Mouse (Mus musculus): ENCODE measurements around the gene Dazap1. TPM values are rescaled to one million over a fixed set of nuclear protein-coding genes. Genes with fewer than 3 reads are reported as not detected.

Dazap1 gene
- total and polyA plus RNA-seq, 2 experiments, result 38.0 to 43.5 TPM

DNA sequence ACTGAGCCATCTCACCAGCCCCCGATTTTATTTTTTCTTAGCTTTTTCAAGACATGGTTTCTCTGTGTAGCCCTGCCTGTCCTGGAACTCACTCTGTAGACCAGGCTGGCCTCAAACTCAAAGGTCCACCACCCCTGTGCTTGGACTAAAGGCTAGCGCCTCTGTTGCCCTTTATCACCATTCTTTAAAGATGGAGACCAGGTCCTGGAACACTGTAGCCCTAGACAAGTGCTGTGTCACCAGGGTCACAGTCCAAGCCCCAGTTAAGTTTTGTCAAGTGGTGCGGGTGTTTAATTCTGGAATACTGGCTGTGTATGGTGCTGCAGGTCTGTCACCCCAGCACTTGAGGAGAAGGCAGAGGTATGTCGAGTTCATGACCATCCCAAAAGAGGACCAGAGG is 24.3 kb upstream of the Dazap1 start:
- Histone ChIP-seq H3K27ac (replicated peaks; ENCODE audit: insufficient read depth, low read depth, low read length) (no peak overlapping the region), H3K4me3 (ENCODE audit: insufficient read depth, low read depth, low read length) (no peak overlapping the region), H3K79me2 (ENCODE audit: control insufficient read depth, insufficient read depth, low read length) (no peaks in the 10 kb centered on the region), H3K9ac (ENCODE audit: low read depth, low read length) (no peak overlapping the region), H3K36me3 (ENCODE audit: control insufficient read depth, insufficient read depth, low read length) (peaks cover 8% of the 10 kb centered on the region), H3K27me3 (ENCODE audit: control insufficient read depth, insufficient read depth, low read length) (no peaks in the 10 kb centered on the region), H3K4me1 (ENCODE audit: control insufficient read depth, insufficient read depth, low read length) (0 out of 2 replicates have a peak, but pooled peaks cover 1% of the 10 kb centered on the region)
- WGBS, result 93% methylated on average over 4 of the region's 4 CpGs
- TF ChIP-seq POLR2A (IDR thresholded peaks at IDR 0.05; ENCODE audit: extremely low read depth, insufficient read depth, low read length), result no peak
- no peak for TF ChIP-seq CTCF (IDR thresholded peaks at IDR 0.05; ENCODE audit: low read depth, low read length)
- DNase-seq (ENCODE audit: extremely low read depth, low read depth, low spot score), result no peak

DNA sequence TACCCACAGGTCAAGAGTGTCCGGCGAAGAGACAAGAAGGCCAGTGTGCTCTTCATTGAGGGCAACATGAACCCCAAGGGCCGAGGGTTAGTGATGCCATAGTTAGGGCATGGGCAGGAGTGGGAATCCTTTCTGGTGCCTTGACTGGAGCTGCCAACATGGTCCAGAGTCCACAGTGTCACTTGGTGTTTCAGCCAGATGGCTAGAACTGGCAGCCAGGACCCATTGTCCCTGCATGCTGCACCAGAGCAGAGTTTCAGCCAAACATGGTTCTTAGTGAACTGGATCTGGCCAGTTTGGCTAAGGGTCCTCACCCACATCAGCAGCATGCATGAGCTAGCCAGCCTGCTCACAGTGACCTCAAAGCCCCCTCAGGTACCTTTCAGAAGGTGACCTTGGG is 23.0 kb upstream of the Dazap1 start:
- H3K4me3 ChIP-seq (ENCODE audit: insufficient read depth, low read depth, low read length), result no peak overlapping the region
- 69% methylated on average over 3 of the region's 3 CpGs for WGBS
- 0 out of 2 replicates have a peak, but pooled peaks cover 1% of the 10 kb centered on the region for H3K4me1 ChIP-seq (ENCODE audit: control insufficient read depth, insufficient read depth, low read length)
- peak; percentile 77 for DNase-seq (ENCODE audit: extremely low read depth, low read depth, low spot score)
- no peaks in the 10 kb centered on the region for H3K79me2 ChIP-seq (ENCODE audit: control insufficient read depth, insufficient read depth, low read length)
- no peak overlapping the region for H3K27ac ChIP-seq (replicated peaks; ENCODE audit: insufficient read depth, low read depth, low read length)
- no peaks in the 10 kb centered on the region for H3K27me3 ChIP-seq (ENCODE audit: control insufficient read depth, insufficient read depth, low read length)
- TF ChIP-seq CTCF (IDR thresholded peaks at IDR 0.05; ENCODE audit: low read depth, low read length) (no peak), POLR2A (IDR thresholded peaks at IDR 0.05; ENCODE audit: extremely low read depth, insufficient read depth, low read length) (no peak)
- peaks cover 8% of the 10 kb centered on the region for H3K36me3 ChIP-seq (ENCODE audit: control insufficient read depth, insufficient read depth, low read length)
- H3K9ac ChIP-seq (ENCODE audit: low read depth, low read length), result no peak overlapping the region

DNA sequence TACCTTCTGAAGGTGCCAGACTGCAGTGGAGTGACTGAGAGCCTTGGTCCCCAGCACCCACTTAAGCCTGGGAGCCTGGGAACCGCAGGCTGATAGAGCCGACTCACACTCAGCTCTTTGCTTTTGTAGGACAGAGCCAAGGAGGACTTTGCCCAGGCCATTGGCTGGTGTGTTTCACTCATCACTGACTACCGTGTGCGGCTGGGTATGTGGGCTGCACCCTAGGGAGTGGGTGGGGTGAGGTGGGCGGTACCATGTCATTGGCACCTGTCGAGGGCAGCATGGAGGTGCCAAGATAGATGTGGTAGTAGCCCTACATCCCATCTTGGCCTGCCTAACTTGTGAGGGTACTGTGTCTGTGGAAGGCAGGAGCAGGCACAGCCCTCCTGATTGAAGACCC is 21.5 kb upstream of the Dazap1 start:
- 42% methylated on average over 6 of the region's 6 CpGs for WGBS
- Histone ChIP-seq H3K4me1 (ENCODE audit: control insufficient read depth, insufficient read depth, low read length) (0 out of 2 replicates have a peak, but pooled peaks cover 1% of the 10 kb centered on the region), H3K79me2 (ENCODE audit: control insufficient read depth, insufficient read depth, low read length) (no peaks in the 10 kb centered on the region), H3K4me3 (ENCODE audit: insufficient read depth, low read depth, low read length) (no peak overlapping the region), H3K9ac (ENCODE audit: low read depth, low read length) (no peak overlapping the region), H3K36me3 (ENCODE audit: control insufficient read depth, insufficient read depth, low read length) (peaks cover 2% of the 10 kb centered on the region; the same call in 1 of the 2 replicates), H3K27ac (replicated peaks; ENCODE audit: insufficient read depth, low read depth, low read length) (no peak overlapping the region), H3K27me3 (ENCODE audit: control insufficient read depth, insufficient read depth, low read length) (no peaks in the 10 kb centered on the region)
- peak; percentile 39 for DNase-seq (ENCODE audit: extremely low read depth, low read depth, low spot score)
- TF ChIP-seq CTCF (IDR thresholded peaks at IDR 0.05; ENCODE audit: low read depth, low read length) (no peak), POLR2A (IDR thresholded peaks at IDR 0.05; ENCODE audit: extremely low read depth, insufficient read depth, low read length) (no peak)

DNA sequence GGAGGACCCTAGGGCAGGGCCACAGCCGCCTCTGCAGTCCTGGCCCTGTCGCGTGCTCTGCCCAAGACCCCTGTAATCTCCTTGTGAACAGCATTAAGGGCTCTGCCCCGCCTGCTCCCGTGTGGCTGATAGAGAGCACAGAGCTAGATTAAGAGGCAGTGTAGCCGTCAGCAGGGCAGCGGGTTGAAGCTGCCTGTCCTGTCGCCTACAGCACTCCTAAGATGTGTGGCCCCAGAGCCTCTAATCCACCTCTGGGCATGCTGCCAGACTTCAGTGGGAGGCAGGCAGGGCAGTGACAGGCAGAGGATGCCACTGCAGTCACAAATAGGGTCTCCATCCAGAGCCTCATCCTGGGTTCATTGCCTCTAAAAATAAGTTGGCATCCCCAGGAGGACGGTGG is 19.2 kb upstream of the Dazap1 start:
- H3K79me2 ChIP-seq (ENCODE audit: control insufficient read depth, insufficient read depth, low read length), result no peaks in the 10 kb centered on the region
- TF ChIP-seq POLR2A (IDR thresholded peaks at IDR 0.05; ENCODE audit: extremely low read depth, insufficient read depth, low read length), result no peak
- TF ChIP-seq CTCF (IDR thresholded peaks at IDR 0.05; ENCODE audit: low read depth, low read length), result no peak
- no peak for DNase-seq (ENCODE audit: extremely low read depth, low read depth, low spot score)
- no peak overlapping the region for H3K9ac ChIP-seq (ENCODE audit: low read depth, low read length)
- H3K36me3 ChIP-seq (ENCODE audit: control insufficient read depth, insufficient read depth, low read length), result no peaks in the 10 kb centered on the region
- H3K27me3 ChIP-seq (ENCODE audit: control insufficient read depth, insufficient read depth, low read length), result no peaks in the 10 kb centered on the region
- H3K4me3 ChIP-seq (ENCODE audit: insufficient read depth, low read depth, low read length), result no peak overlapping the region
- no peak overlapping the region for H3K27ac ChIP-seq (replicated peaks; ENCODE audit: insufficient read depth, low read depth, low read length)
- 79% methylated on average over 9 of the region's 9 CpGs for WGBS
- 0 out of 2 replicates have a peak, but pooled peaks cover 1% of the 10 kb centered on the region for H3K4me1 ChIP-seq (ENCODE audit: control insufficient read depth, insufficient read depth, low read length)

DNA sequence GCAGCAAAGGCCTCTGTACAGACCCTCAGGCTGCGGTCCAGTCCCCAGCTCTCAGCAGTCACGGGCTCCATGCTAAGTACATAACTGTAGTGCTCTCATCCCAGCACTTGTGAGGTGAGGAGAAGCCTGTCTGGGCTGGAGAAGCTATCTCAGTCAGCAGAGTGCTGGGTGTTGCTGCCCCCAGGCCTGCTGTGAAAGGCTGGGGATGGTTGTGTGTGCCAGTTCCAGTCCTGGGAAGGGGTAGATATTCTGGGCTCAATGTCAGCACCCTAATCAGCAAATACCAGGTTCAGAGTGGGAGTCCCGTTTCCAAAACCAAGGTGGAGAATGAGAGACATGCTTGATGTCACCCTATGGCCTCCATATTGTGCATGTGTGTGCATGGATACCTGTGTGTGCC is 18.7 kb upstream of the Dazap1 start:
- no peak for DNase-seq (ENCODE audit: extremely low read depth, low read depth, low spot score)
- WGBS, result 95% methylated on average over 3 of the region's 3 CpGs
- Histone ChIP-seq H3K9ac (ENCODE audit: low read depth, low read length) (no peak overlapping the region), H3K36me3 (ENCODE audit: control insufficient read depth, insufficient read depth, low read length) (no peaks in the 10 kb centered on the region), H3K27me3 (ENCODE audit: control insufficient read depth, insufficient read depth, low read length) (no peaks in the 10 kb centered on the region), H3K4me1 (ENCODE audit: control insufficient read depth, insufficient read depth, low read length) (0 out of 2 replicates have a peak, but pooled peaks cover 1% of the 10 kb centered on the region), H3K4me3 (ENCODE audit: insufficient read depth, low read depth, low read length) (no peak overlapping the region), H3K79me2 (ENCODE audit: control insufficient read depth, insufficient read depth, low read length) (no peaks in the 10 kb centered on the region), H3K27ac (replicated peaks; ENCODE audit: insufficient read depth, low read depth, low read length) (no peak overlapping the region)
- TF ChIP-seq POLR2A (IDR thresholded peaks at IDR 0.05; ENCODE audit: extremely low read depth, insufficient read depth, low read length), result no peak

DNA sequence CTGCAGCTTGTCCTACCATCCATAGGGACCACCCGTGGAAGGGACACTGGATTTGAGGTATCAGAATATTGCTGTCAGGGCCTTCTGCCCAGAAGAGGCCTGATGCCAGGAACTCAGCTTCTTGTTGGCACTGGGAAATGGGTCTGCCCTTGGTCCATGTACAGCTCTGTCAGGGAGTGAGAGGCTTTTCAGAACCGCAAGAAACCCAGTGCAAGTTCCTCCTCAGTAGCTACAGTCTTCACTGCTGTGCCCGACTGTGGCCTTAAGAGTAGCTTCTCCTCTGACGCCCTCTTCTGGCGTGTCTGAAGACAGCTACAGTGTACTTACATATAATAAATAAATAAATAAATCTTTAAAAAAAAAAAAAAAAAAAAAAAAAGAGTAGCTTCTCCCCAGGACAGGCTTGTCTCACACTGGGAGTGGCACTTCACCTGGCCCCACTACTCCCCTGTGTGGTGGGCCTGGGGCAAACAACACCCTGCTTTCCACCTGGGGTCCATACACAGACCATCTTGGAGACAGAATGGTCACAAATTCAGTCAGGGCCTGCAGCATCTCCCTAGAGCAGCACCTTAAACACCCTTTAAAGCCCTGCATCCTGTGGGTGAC is 16.4 kb upstream of the Dazap1 start:
- Histone ChIP-seq H3K9ac (ENCODE audit: low read depth, low read length) (no peak overlapping the region), H3K36me3 (ENCODE audit: control insufficient read depth, insufficient read depth, low read length) (no peaks in the 10 kb centered on the region), H3K4me1 (ENCODE audit: control insufficient read depth, insufficient read depth, low read length) (no peaks in the 10 kb centered on the region), H3K79me2 (ENCODE audit: control insufficient read depth, insufficient read depth, low read length) (peaks cover 2% of the 10 kb centered on the region; the same call in 1 of the 2 replicates), H3K27me3 (ENCODE audit: control insufficient read depth, insufficient read depth, low read length) (no peaks in the 10 kb centered on the region), H3K4me3 (ENCODE audit: insufficient read depth, low read depth, low read length) (no peak overlapping the region), H3K27ac (replicated peaks; ENCODE audit: insufficient read depth, low read depth, low read length) (no peak overlapping the region)
- TF ChIP-seq CTCF (IDR thresholded peaks at IDR 0.05; ENCODE audit: low read depth, low read length) (peak; percentile 35; the same call in 1 of the 2 replicates), POLR2A (IDR thresholded peaks at IDR 0.05; ENCODE audit: extremely low read depth, insufficient read depth, low read length) (no peak)
- peak; percentile 54 for DNase-seq (ENCODE audit: extremely low read depth, low read depth, low spot score)
- 60% methylated on average over 5 of the region's 5 CpGs for WGBS

Data from liver, adult 2 months (tissue).